Mouse (Mus musculus): ENCODE results near the gene Arid3a.

Gene Arid3a

GRCm38 (mm10) chr10:79979401-79980155, 52.7 kb downstream of the Arid3a start:
- DNase-seq: no peak

DNA sequence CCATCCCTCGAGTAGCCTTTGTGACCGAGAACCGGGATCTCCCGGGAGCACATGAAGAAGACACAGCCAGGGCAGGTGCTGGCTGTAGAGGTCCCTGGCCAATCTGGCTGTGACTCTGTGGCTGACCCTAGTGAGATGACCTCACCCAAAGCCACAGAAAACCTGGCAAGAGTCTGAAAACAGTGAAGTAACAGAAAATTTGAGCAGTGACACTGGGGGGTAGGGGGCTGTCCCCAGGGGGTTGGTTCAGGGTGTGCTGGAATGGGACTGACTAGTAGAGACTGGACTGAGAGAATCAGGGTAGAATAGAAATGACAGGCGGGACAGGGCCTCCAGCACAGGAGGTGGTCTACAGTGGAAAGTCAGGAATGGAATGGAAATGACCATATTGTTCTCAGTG, 56.4 kb downstream of the Arid3a start:
- DNase-seq: no peak

GRCm38 (mm10) chr10:79983670-79984069, 56.8 kb downstream of the Arid3a start:
- DNase-seq: peak; percentile 55

- DNase-seq: peak; percentile 89
These were observed 57.5 kb downstream of the Arid3a start, which contains the start of gene Tmem259 for GRCm38 (mm10) chr10:79984195-79984816. Gene Tmem259 (minus strand): TSS chr10:79984330.

- DNase-seq: peak; percentile 98
These were observed 58.0 kb downstream of the Arid3a start for GRCm38 (mm10) chr10:79984871-79985270.

GRCm38 (mm10) chr10:79985334-79986231, 58.7 kb downstream of the Arid3a start:
- peak; percentile 67 for DNase-seq

DNA sequence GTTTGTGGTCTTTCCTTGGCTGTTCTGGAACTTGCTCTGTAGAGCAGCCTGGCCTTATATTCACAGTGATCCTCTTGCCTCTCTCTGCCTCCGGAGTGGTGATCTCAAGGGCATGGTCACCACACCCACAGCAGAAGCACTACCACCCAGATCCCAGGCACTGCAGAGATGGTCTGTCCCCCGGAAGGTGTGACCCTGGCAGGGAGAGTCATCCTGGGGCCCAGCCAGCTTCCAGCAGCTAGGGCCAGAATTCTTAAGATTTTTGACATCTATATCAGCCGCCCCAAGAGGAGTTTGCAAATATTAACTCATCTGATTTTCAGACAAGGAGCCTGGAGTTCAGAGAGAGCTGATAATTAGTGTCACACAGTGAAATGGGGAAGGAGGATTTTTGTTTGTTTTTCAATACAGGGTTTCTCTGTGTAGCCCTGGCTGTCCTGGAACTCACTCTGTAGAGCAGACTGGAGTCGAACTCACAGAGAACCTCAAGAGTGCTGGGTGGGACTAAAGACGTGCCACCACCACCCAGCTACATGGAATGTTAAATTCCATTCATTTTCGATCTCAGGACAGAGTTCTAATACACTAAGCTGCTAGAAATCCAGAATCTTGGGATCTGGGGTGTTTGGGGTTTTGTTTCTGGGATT, 59.5 kb downstream of the Arid3a start:
- DNase-seq: no peak

- DNase-seq: peak; percentile 80
These were observed 60.1 kb downstream of the Arid3a start for GRCm38 (mm10) chr10:79986963-79987362.

DNA sequence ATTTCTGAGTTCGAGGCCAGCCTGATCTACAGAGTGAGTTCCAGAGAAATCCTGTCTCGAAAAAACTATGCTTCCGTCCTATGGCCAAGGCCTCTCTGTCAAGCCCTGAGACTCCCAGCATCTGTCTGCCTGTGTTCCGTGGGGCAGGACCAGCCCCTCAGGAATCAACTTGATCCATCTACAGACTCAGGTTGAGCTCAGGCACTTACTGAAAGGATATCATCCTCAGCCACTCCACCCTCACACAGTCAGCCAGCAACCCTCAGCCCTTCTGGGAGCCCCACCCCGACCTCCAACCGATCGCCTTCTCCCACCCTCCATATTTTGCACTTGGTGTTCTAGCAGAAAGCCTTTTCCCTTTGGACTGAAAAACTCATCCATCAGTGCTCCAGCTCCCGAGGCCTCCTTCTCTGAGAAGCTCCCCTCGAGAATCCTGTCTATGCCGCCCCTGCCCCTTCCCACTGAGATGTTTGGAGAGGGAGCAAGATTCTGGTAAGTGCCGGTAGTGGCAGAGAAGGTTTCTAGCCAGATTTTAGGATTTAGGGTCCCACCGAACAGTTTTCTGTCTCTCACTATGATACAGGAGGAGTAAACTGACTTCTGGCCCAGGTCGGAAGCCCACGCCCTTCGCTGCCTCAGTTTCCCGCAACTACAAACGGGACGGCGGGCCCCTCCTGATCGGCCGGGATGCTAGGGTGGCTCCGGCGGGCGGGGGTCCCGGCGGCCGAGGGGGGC, 61.1 kb downstream of the Arid3a start:
- no peak for DNase-seq

GRCm38 (mm10) chr10:79988506-79989271, 61.8 kb downstream of the Arid3a start, which contains the start of gene Cnn2:
Gene Cnn2 (plus strand): TSS chr10:79988584.
- DNase-seq: no peak

DNA sequence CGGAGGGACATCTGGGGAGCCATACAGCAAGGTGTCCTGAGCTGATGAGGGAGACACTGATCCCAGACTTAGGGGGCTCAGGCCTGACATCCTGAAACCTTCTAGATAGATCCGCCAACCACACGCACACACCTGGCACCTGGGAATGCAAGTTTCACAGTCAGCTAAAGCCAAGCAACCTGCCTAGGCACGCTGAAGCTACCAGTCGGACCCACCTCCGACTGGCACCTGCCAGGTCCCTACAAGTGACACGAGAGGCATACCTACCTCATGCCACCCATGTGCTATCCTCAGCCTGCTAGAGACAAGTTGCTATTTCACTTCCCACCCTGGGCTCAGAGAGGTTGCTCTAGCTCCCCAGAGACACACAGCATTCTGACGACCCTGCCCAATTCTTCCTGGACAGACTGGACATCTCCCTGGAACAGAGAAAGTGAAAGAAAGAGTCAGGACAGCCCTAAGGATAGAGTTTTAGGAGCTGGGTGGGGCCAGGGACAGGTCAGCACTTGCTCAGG, 62.5 kb downstream of the Arid3a start:
- DNase-seq: no peak

DNA sequence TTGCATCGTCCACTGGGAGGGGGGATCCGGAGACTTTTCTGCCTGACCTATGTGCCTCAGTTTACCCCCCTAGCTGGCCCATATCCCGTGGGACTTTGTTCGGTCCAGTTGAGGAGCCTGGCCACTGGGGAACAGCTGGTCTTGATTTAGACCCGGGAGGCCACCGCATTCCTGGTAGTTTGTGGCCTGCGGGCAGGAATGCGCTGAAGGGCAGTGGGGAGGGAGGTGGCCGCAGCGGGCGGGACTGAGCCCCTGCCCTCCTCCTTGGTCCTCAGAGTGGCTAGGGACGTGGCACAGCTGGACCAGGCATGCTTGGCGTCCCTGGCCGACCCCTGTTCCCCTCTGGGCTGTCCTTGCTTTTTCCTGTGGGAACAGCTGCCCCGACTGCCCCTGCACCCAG, 63.0 kb downstream of the Arid3a start:
- DNase-seq: no peak

DNA sequence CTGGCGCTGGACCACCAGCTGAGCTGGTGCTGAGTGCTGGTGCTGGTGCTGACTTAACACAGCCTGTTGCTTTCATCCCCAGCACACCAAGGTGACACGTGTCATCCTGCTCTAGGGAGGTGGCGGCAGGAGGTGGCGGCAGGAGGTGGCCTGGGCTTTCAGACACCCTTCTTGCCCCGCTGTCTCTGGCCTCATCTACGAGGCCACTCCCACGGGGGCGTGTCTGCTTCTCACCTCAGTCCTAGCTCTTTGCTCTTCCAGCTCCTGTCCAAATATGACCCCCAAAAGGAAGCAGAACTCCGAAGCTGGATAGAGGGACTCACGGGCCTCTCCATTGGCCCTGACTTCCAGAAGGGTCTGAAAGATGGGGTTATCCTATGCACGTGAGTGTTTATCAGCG, 64.3 kb downstream of the Arid3a start:
- no peak for DNase-seq

- no peak for DNase-seq
These were observed 64.7 kb downstream of the Arid3a start for GRCm38 (mm10) chr10:79991548-79991947.

DNA sequence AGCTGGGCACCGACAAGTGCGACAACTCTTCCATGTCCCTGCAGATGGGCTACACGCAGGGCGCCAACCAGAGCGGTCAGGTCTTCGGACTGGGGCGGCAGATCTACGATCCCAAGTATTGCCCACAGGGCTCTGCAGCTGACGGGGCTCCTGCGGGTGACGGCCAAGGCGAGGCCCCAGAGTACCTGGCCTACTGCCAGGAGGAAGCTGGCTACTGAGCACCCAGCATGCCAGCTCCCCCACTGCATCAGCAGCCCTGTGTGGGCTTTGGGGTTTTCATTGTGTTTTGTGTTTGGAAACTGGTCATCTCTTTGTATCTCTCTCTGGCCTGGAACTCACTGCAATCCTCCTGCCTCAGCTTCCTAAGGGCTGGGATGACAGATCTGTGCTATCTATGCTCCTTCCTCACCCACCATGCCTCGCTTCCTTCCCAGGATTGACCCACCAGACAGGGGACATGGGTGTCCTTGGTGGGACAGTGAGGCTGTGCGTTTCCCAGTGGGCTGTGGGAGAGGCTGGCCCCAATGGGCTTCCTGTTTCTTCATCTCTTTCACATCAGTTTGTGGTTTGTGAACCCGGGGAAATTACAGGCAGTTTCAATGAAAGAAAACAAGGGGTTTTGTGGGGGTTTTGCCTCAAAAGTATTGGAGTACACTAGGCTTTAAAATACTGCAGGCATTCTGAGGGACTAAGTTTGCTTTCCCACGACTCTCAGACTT, 67.7 kb downstream of the Arid3a start:
- no peak for DNase-seq

DNA sequence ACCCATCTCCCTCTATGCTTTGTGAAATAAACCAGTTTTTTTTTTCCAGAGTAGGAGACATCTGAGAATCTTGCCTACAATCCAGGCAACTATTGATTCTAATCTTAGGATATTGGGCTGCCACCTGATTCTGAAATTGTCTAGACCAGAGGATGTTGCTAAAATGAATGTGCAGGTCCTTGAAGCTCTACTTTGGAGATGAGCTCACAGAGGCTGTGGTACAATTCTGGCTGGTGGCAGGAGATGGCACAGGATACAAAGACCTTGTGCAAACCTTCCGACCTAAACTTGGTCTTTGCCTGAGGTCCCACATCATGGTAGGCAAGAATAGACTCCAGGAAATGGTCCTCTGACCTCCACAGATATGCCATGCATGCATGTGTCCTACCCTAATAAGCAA, 68.8 kb downstream of the Arid3a start:
- no peak for DNase-seq

- DNase-seq: peak; percentile 94
These were observed 69.6 kb downstream of the Arid3a start, which contains the start of gene Abca7 for GRCm38 (mm10) chr10:79996272-79997033. Gene Abca7 (plus strand): TSS chr10:79996494.

DNA sequence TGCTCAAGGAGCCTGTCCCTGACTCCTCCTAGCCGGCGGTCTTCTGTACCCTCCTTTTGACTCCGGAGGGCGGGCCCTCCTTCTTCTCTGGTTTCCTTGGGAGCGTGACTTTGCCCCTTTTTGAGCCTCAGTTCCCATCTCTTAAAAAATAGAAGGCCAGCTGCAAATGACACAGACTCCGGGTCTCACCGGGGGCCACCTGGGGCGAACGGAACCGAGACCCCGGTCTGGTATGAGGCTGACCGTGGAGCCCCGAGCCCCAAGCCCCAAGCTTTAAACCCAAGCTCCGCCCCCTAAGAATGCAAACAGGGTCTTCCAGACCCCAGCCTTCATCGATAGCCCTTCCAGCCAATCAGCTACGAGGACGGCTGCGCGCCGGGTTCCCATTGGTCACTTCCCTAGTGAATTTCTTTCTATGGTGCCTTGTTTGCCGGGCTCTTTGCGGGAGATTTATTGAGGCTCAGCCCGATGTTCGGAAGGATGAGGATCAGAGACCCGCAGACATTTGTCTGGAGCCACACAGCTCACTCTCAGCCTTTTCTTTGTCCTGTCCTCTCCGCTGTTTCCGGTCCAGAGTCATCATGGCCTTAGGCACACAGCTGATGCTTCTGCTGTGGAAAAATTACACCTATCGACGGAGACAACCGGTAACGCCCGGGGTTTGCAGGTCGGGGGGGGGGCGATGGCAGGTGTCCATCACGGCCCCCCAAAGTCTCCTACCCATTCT, 70.4 kb downstream of the Arid3a start:
- peak; percentile 82 for DNase-seq

DNA sequence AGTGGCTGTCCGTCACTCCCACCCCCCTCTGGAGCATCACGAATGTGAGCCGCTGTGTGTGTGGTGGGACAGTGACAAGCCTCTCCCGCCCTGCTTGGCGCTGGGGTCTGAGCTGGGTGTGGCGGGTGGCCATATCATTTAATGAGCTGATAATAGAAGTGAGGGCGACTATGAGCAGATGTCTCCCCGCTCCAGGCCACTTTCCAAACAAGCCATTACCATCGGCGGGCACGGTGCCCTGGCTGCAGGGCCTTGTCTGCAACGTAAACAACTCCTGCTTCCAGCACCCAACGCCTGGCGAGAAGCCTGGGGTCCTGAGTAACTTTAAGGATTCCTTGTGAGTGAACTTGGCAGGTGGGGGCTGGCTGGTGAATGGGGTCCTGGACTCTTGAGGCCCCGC, 71.0 kb downstream of the Arid3a start:
- DNase-seq: no peak

All from right cerebral cortex, adult 18-20 months (tissue).